Mouse (Mus musculus): ENCODE measurements around the gene Anp32e. TPM values are rescaled to one million over a fixed set of nuclear protein-coding genes. Genes with fewer than 3 reads are reported as not detected.
"Not testable (repeated sequence)": the region's sequence is repeated elsewhere in the genome, so short reads cannot be mapped to it uniquely, and the experiment has no call there.

Gene Anp32e
- polyA plus RNA-seq, 1 experiment from 2014 or later, result 224 TPM

GRCm38 (mm10) chr3:95892066-95893052, 36.7 kb upstream of the Anp32e start:
- POLR2A ChIA-PET, result interaction anchor here (0.7 to 2.9 kb wide), 3 partner anchors 11 to 394 kb away, joined by 3 to 16 read pairs (median 5); partner anchors contain the start of genes Car14 and Ciart
- in situ Hi-C loops (cut with MboI; ENCODE audit: low pct_unique_long_range_greater_than_20kb), result no loop called here
- CTCF ChIA-PET, result interaction anchor here (1.5 to 1.6 kb wide), 2 partner anchors 9 kb away, joined by 4 to 8 read pairs; no protein-coding TSS in a partner anchor
- DNase-seq (ENCODE audit: low read depth, low spot score) (no peak), ATAC-seq (no peak)
- no peak for TF ChIP-seq CTCF (IDR thresholded peaks at IDR 0.05)
- H3K27me3 ChIP-seq, result no peaks in the 10 kb centered on the region

- no peak for TF ChIP-seq CTCF (IDR thresholded peaks at IDR 0.05)
- no peak for ATAC-seq
- ChIA-PET POLR2A (interaction anchor here (0.7 to 2.9 kb wide), 3 partner anchors 11 to 393 kb away, joined by 3 to 16 read pairs (median 5); partner anchors contain the start of genes Car14 and Ciart), CTCF (interaction anchor here (1.5 to 1.6 kb wide), 2 partner anchors 8 to 10 kb away, joined by 4 to 8 read pairs; no protein-coding TSS in a partner anchor)
- no peaks in the 10 kb centered on the region for H3K27me3 ChIP-seq
- no peak for DNase-seq (ENCODE audit: low read depth, low spot score)
- in situ Hi-C loops (cut with MboI; ENCODE audit: low pct_unique_long_range_greater_than_20kb), result no loop called here
Observed at GRCm38 (mm10) chr3:95893126-95893525, 35.9 kb upstream of the Anp32e start.

GRCm38 (mm10) chr3:95893606-95894316, 35.3 kb upstream of the Anp32e start, which contains the start of gene Aph1a:
Gene Aph1a, plus strand, starts transcription at chr3:95893969.
- ChIA-PET CTCF (interaction anchor here (1.5 to 1.6 kb wide), 3 partner anchors 8 to 12 kb away, joined by 4 to 8 read pairs (median 4); no protein-coding TSS in a partner anchor), POLR2A (interaction anchor here (1.6 to 2.9 kb wide), 2 partner anchors 12 kb away, joined by 5 to 16 read pairs; partner anchors contain the start of genes Car14 and Ciart)
- in situ Hi-C loops (cut with MboI; ENCODE audit: low pct_unique_long_range_greater_than_20kb); H3K27me3 ChIP-seq: not testable (repeated sequence)
- peak; percentile 96 for DNase-seq (ENCODE audit: low read depth, low spot score)
- ATAC-seq, result peak; percentile 91

- ChIA-PET POLR2A (interaction anchor here (0.7 to 2.9 kb wide), 2 partner anchors 11 to 589 kb away, joined by 3 to 16 read pairs; partner anchors contain the start of gene Car14), CTCF (interaction anchor here (1.6 kb wide), 1 partner anchor 11 kb away, joined by 4 read pairs; no protein-coding TSS in a partner anchor)
- DNase-seq (ENCODE audit: low read depth, low spot score), result no peak
- H3K27me3 ChIP-seq, result no peaks in the 10 kb centered on the region
- TF ChIP-seq CTCF (IDR thresholded peaks at IDR 0.05), result no peak
- in situ Hi-C loops (cut with MboI; ENCODE audit: low pct_unique_long_range_greater_than_20kb), result no loop called here
- peak; percentile 44 for ATAC-seq
Observed at GRCm38 (mm10) chr3:95894317-95895160, 34.5 kb upstream of the Anp32e start.

- H3K27me3 ChIP-seq; CTCF ChIA-PET; ATAC-seq; DNase-seq (ENCODE audit: low read depth, low spot score); in situ Hi-C loops (cut with MboI; ENCODE audit: low pct_unique_long_range_greater_than_20kb): not testable (repeated sequence)
- POLR2A ChIA-PET, result interaction anchor here (0.7 kb wide), 1 partner anchor 10 kb away, joined by 3 read pairs; no protein-coding TSS in a partner anchor
Observed at GRCm38 (mm10) chr3:95895501-95895900, 33.5 kb upstream of the Anp32e start.

- ChIA-PET CTCF (interaction anchor here (1.0 to 1.4 kb wide), 4 partner anchors 12 to 362 kb away, joined by 3 to 5 read pairs (median 4); partner anchors contain the start of gene Ciart), POLR2A (interaction anchor here (0.6 to 2.3 kb wide), 3 partner anchors 17 to 158 kb away, joined by 3 to 4 read pairs (median 4); partner anchors contain the start of genes Ciart and Vps45)
- in situ Hi-C loops (cut with MboI; ENCODE audit: low pct_unique_long_range_greater_than_20kb), result no loop called here
- no peaks in the 10 kb centered on the region for H3K27me3 ChIP-seq
- no peak for TF ChIP-seq CTCF (IDR thresholded peaks at IDR 0.05)
- DNase-seq (ENCODE audit: low read depth, low spot score), result no peak
- no peak for ATAC-seq
Observed at GRCm38 (mm10) chr3:95899800-95900524, 29.1 kb upstream of the Anp32e start.

- DNase-seq (ENCODE audit: low read depth, low spot score) (no peak), ATAC-seq (no peak)
- TF ChIP-seq CTCF (IDR thresholded peaks at IDR 0.05), result no peak
- H3K27me3 ChIP-seq, result no peaks in the 10 kb centered on the region
- in situ Hi-C loops (cut with MboI; ENCODE audit: low pct_unique_long_range_greater_than_20kb), result no loop called here
- ChIA-PET CTCF (interaction anchor here (0.9 to 1.2 kb wide), 3 partner anchors 9 to 33 kb away, joined by 3 to 4 read pairs (median 4); no protein-coding TSS in a partner anchor), POLR2A (interaction anchor here (2.3 kb wide), 1 partner anchor 19 kb away, joined by 4 read pairs; the partner anchor contains the start of gene Ciart)
Observed at GRCm38 (mm10) chr3:95901616-95902372, 27.3 kb upstream of the Anp32e start.

GRCm38 (mm10) chr3:95902373-95902625, 26.7 kb upstream of the Anp32e start:
- ChIA-PET POLR2A (no interaction called here), CTCF (no interaction called here)
- ATAC-seq (no peak), DNase-seq (ENCODE audit: low read depth, low spot score) (no peak)
- no peaks in the 10 kb centered on the region for H3K27me3 ChIP-seq
- no peak for TF ChIP-seq CTCF (IDR thresholded peaks at IDR 0.05)
- in situ Hi-C loops (cut with MboI; ENCODE audit: low pct_unique_long_range_greater_than_20kb), result no loop called here

All from Patski (cell line).